Mouse (Mus musculus) adipocyte (in vitro differentiated cells): Measurements from ENCODE around the gene Tbc1d16.
"Not testable (repeated sequence)": the region's sequence is repeated elsewhere in the genome, so short reads cannot be mapped to it uniquely, and the experiment has no call there.

Experiments used
- DNase-seq: peaks from one replicate; pipeline ENCODE4 v3.0.0-alpha.2; 2016; ENCODE audit warnings: low spot score

Gene Tbc1d16

GRCm38 (mm10) chr11:119228091-119228781 lies at the start of gene Tbc1d16, which contains the start of gene Ccdc40:
Tbc1d16 (minus strand) TSS chr11:119228499.
Ccdc40 (plus strand) TSS chr11:119228572.
- DNase-seq = peak; percentile 72

DNA sequence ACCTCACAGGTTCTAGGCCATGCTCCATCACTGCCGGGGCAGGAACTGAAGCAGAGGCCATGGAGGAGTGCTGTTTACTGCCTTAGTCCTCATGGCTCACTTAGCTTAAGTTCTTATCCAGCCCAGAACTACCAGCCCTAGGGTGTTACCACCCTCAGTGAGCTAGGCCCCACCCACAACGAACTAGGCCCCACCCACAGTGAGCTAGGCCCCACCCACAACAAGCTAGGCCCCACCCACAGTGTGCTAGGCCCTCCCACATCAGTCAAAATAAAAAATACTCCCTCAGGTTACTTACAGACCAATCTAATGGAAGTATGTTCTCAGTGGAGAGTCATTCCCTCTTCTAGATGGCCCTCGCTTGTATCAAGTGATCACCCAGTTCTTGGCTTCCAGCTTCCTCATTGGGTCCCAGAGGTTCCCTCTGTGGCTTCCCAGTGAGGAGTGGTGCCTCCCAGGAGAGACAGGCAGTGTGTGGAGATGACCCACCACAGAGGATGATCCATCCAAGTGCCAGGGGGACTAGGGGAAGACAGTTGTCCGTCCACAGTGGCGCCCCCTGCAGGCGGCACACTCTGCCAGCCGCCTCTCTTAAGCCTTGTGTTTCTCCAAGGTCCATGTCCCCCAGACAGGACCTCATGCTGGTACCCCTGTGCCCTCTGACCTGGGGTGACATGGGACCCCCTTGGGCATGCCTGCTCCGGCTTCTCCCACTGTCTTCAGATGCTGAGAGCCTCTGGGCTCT lies 45.1 kb upstream of the Tbc1d16 start:
- DNase-seq = no peak

DNA sequence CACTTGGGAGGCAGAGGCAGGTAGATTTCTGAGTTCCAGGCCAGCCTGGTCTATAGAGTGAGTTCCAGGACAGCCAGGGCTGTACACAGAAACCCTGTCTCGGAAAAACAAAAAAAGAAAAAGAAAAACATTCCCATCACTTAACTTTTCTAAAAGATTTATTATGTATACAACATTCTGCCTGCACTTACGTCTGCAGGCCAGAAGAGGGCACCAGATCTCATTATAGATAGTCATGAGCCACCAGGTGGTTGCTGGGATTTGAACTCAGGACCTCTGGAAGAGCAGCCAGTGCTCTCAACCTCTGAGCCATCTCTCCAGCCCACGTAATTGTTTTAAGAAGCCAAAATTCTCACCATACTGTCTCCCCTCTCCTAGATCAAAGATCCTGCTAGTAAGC lies 44.2 kb upstream of the Tbc1d16 start:
- DNase-seq = not testable (repeated sequence)

- DNase-seq = no peak
Observed at GRCm38 (mm10) chr11:119268557-119269195, 40.4 kb upstream of the Tbc1d16 start.

DNA sequence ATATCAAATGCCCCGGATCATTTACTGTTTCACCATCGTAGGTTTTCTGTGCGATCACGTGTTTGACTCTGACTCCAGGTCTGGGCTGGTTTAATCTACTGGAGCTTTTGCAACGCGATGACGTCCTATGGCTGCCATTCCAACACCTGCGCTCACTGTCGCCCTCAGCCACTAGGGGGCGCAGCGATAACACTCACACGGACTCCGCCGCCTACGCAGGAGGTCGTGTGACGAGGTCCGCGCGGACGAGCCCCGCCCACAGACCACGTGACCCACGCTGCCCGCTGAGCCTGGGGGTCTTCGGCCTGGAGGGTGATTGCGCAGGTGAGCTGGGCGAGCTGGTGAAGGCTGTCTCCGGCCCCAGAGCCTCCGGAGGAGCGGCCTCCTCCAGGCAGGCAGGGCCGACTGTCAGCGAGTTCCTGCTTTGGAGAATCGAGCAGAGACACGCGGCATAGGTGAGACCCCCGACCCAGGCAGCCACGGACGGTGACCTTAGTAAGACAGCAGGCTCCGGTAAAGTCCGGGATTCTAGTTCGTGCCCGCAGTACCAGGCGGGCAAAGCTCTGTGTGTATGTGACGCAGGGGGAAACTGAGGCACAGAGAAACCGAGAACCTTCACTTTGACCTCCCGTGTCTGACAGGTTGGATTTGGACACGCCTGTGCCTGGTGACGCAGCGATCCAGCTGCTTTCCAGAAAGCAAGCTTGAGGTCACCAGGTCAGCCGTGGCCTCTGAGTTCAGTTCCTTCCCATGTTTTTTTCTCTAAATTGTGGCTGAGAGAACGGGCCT lies 39.7 kb upstream of the Tbc1d16 start, which contains the start of gene Gaa:
Gene Gaa (plus strand): TSS at position 120 of the 789 bp plus-strand sequence.
- DNase-seq = peak; percentile 98

- DNase-seq = peak; percentile 94
Observed at GRCm38 (mm10) chr11:119267241-119267674, 39.0 kb upstream of the Tbc1d16 start.

- DNase-seq = no peak
Observed at GRCm38 (mm10) chr11:119265811-119266210, 37.5 kb upstream of the Tbc1d16 start.

DNA sequence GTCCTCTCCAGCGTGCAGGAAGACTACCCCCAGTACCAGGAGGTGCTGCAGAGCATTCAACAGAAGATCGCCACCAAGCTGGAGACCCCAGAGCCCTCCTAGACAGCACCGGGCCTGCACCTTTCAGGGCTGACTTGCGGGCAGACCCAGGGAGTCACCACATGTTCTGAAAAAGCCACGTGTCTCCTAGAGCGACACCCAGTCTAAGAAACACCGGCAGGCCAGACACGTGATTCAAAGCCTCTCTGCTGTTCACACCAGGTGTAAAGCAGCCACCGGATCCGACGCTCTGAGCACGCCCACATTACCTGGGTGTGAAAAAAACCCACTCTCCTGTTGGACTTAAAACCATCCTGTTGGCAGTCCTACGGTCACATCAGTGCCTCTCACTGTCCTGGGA lies 36.1 kb upstream of the Tbc1d16 start:
- DNase-seq = no peak

DNA sequence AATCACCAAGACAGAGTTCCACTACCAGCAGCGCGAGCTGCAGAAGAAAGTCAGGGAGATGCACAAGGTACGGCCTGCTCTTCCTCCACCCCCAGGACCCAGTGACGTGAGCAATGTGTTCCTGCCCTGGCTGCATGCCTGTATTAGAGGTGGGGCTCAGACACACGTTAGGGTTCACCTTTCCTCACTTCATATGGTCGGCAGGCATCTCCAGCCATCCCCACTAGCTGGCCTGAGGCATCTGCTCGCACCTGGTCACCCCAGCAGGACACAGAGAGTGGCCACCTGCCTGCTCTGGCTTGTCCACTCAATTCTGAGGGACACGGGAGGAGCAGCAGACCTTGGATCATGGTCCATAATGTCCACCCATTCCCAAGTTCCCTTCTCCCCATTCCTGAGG lies 31.7 kb upstream of the Tbc1d16 start:
- DNase-seq = no peak

- DNase-seq = no peak
Observed at GRCm38 (mm10) chr11:119258572-119259322, 30.4 kb upstream of the Tbc1d16 start.

DNA sequence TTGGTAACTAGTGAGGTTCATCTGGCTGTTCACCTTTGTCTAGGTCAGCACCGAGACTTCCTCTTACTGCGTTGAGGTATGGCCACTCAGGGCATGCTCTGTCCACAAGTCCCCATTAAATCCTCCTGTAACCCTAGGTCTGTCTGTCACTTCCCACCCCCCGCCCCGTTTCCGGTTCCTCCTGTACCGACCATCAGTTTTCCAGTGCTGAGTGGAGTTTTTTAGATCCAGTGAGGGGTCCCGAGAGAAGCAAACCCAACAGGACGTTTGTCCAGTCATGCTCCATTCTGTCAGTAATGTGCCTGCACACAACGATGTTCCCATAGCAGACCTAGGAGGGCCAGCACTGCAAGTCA lies 29.9 kb upstream of the Tbc1d16 start:
- DNase-seq = no peak

DNA sequence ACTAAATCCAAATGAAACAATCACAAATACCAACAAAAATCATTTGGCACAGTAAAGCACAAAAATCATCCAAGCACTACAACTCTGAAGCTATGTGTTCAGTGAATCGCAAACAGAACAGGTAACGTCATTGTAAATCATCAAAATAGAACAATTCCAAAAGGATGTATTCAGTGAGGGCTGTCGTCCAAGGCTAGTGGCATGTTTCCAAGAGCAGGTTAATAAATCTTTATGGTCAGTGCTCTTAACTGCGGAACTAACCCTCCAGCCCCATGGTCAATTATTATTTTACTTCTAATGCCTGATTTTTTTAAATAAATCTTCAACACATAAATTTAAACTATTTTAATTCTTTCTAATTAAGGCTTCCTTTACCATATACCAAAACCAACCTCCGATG lies 28.3 kb upstream of the Tbc1d16 start:
- not testable (repeated sequence) for DNase-seq

DNA sequence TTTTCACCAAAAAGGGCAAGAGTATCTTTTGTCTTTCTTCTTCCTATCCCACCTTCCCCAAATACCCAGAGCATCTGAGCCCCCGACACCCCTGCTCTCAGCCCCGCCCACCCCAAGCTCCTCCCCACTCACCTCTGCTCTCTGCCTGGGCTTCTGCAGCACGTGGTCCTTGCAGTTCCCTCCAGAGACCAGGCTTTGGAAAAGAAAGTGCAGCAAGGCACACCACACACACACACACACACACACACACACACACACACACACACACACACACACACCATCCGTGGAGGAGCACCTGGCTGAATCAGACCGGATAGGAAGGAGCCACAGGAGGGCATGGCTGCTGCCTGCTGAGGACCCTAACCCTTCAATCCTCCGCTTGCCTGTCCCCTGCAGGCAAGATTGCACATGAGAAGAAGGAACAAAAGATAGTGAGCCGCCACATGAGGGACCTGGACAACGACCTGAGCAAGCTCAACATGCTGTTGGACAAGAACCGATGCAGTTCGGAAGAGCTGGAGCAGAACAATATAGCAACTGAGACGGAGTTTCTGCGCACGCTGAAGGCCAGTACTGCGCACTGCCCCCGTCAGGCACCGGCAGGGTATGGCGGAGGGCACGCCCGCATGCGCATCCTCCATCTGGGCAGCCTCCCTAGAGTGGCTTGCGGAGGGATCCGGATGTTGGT lies 24.7 kb upstream of the Tbc1d16 start:
- DNase-seq = no peak

DNA sequence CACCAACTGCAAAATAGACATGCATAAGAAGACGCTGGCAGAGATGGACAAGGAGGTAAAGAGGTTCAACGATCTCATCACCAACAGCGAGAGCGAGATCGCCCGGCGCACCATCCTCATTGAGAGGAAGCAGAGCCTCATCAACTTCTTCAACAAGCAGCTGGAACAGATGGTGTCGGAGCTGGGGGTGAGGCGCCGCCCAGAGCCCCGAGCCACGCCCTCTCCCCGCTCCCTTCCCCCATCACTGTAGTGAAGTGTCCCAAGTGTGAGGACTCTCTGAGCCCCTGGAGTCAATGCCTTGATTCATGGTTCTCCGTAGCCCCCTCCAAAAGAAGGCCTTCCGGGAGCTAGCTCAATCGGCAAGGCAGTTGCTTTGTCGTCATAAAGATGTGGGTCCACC lies 22.7 kb upstream of the Tbc1d16 start:
- no peak for DNase-seq

DNA sequence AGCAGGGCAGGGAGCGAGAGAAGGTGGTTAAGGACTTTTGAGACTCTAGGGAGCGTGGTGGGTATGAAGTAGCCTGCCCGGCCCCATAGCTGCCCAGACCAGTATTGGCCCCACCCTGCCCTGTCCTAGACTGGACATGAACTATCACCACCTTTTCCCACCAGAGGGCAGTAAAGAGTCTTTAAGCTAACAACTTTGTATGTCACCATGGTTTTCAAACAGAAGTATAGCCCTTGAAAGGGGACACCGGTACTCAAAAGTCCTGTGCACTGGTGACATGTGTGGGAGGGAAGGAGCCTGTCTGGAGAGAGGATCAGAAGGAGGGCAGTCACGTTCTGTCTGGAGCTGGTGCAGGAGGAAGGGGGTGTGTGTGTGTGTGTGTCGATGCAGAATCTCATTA lies 20.7 kb upstream of the Tbc1d16 start:
- DNase-seq = peak; percentile 89

DNA sequence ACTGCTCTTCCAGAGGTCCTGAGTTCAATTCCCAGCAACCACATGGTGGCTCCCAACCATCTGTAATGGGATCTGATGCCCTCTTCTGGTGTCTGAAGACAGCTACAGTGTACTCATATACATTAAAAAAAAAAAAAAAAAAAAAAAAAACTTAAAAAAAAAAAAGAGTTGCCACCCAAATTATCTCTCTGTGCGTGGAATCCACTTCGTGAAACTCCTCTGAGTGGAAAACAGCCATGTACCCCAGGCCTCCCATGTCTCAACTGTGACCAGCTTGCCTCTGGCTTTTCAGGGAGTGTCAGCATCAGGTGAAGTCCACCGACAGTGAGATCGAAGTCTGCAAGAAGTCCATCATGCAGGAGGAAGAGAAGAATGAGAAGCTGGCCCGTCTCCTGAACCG lies 17.2 kb upstream of the Tbc1d16 start:
- DNase-seq = not testable (repeated sequence)

- DNase-seq = no peak
Observed at GRCm38 (mm10) chr11:119239480-119239879, 11.2 kb upstream of the Tbc1d16 start.

DNA sequence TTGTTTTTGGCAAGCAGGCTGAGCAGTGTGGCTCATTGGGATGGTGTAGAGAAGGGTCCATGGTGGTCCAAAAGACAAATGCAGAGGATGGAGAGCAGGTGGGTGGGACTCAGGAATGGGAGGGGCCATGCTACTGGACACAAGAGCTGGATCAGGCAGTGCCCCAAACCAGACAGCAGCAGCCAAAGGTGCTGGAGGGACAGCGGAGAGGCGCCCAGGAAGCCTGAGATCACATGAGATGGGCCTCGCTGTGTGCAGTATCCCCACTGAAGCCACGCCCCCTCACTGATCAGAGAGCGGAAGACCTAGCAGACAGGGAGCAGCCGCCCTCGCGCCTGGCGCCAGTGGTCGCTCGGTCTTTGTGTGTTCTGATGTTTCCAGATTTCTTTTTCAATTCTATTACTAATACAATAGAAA lies 10.0 kb upstream of the Tbc1d16 start:
- no peak for DNase-seq

DNA sequence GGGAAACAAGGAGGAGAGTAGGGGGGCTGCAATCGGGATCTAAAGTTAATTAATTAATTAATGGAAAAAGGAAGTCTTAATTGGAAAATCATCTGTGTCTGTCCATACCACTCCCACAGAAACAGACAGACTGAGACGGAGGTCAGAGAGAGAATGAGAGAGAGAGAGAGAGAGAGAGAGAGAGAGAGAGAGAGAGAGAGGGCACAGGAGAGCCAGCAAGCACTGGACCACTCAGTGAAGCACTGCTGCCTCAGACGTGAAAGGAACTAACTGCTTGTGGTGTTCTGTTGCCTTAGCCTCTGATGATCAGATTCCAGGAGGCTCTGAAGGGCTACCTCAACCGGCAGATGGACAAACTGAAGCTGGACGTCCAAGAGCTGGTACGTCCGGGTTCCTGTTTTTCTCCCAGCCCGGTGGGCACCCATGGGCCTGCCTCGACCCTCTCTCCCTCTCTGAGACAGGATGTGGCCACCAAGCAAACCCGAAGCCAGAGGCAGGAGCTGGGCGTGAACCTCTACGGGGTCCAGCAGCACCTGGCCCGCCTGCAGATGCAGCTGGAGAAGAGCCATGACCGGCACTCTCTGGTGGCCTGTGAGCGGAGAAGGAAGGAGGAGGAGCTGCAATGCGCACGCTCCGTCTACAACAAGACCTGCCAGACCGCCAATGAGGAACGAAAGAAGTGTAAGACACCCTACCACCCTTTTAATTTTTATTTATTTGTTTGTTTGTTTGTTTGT lies 9.4 kb upstream of the Tbc1d16 start:
- DNase-seq = no peak

- DNase-seq = no peak
Observed at GRCm38 (mm10) chr11:119237007-119237406, 8.7 kb upstream of the Tbc1d16 start.
